Mouse (Mus musculus) ES-Bruce4 (cell line): ENCODE data around the gene Fam92b. TPM values are rescaled to one million over a fixed set of nuclear protein-coding genes. Genes with fewer than 3 reads are reported as not detected.

Experiments used
- H3K27ac ChIP-seq: 2 replicates; pipeline ENCODE4 v1.5.1; 2012; ENCODE audit warnings: low read length, inconsistent platforms; ENCODE audit not compliant: insufficient read depth
- H3K27me3 ChIP-seq: 2 replicates; pipeline ENCODE4 v1.6.1; 2012; ENCODE audit warnings: mild to moderate bottlenecking, low read length, inconsistent platforms; ENCODE audit not compliant: control insufficient read depth, poor library complexity, insufficient read depth, severe bottlenecking
- H3K36me3 ChIP-seq: 2 replicates; pipeline ENCODE4 v1.6.1; 2012; ENCODE audit warnings: inconsistent platforms, mild to moderate bottlenecking, low read length, moderate library complexity; ENCODE audit not compliant: control insufficient read depth, poor library complexity, insufficient read depth, severe bottlenecking
- H3K4me1 ChIP-seq: one replicate; pipeline ENCODE4 v1.8.1; 2011; ENCODE audit warnings: low read length; ENCODE audit not compliant: control insufficient read depth, insufficient read depth
- H3K4me3 ChIP-seq: 2 replicates; pipeline ENCODE4 v1.5.1; 2011; ENCODE audit warnings: low read depth, mild to moderate bottlenecking, low read length
- H3K9ac ChIP-seq: 2 replicates; pipeline ENCODE4 v1.6.1; 2012; ENCODE audit warnings: low read depth, mild to moderate bottlenecking, inconsistent platforms; ENCODE audit not compliant: poor library complexity, severe bottlenecking
- H3K9me3 ChIP-seq: replicated peaks from 2 replicates; pipeline ENCODE4 v1.6.1; 2012; ENCODE audit warnings: mild to moderate bottlenecking, low read length, inconsistent platforms; ENCODE audit not compliant: control insufficient read depth, poor library complexity, insufficient read depth, severe bottlenecking
- CTCF ChIP-seq: IDR thresholded peaks from one replicate; pipeline ENCODE4 v1.8.1; 2011; ENCODE audit warnings: low read depth, low read length
- EP300 ChIP-seq: IDR thresholded peaks from 2 replicates; pipeline ENCODE4 v1.6.1; 2011; ENCODE audit warnings: low read depth, low read length; ENCODE audit not compliant: insufficient read depth
- POLR2A ChIP-seq: IDR thresholded peaks from one replicate; pipeline ENCODE4 v1.8.1; 2011; ENCODE audit warnings: low read length; ENCODE audit not compliant: insufficient read depth
- polyA plus RNA-seq: library from polyadenylated mRNA; stranded (reverse); fragments of >200 nt; gene quantifications from 2 replicates; pipeline ENCODE4 v1.2.4, GENCODE M21; 2011; ENCODE audit warnings: low read depth; ENCODE audit not compliant: missing spikeins, insufficient read depth, insufficient read length

Gene Fam92b
- polyA plus RNA-seq, 1 experiment: not detected

DNA sequence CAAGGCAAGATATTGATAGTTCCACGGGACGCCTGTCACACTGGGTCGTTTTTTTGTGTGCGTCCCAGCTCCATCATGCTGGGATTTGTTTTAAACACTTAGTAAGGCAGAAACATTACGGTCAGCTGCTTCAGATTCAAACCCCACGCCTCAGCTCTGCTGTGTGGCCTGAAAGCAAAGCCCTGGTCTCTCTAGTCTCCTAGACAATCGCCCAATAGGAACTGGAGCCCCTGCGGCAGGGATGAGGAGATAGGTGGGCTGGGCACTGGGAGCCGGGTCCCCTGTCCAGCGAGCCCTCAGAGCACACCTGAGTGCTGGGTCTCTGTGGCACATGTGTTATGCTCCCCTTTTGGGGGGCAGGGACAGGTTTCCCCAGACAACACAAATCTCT, 853 bp upstream of the Fam92b start:
- TF ChIP-seq CTCF (no peak), POLR2A (no peak), EP300 (no peak)
- no peak overlapping the region for H3K4me3 ChIP-seq
- H3K36me3 ChIP-seq: no peaks in the 10 kb centered on the region
- H3K27me3 ChIP-seq: no peaks in the 10 kb centered on the region
- no peak overlapping the region for H3K9ac ChIP-seq
- H3K27ac ChIP-seq: no peak overlapping the region
- no peaks in the 10 kb centered on the region for H3K9me3 ChIP-seq
- H3K4me1 ChIP-seq: peaks cover 3% of the 10 kb centered on the region

GRCm38 (mm10) chr8:120176605-120177004, 661 bp downstream of the Fam92b start:
- TF ChIP-seq POLR2A: no peak
- no peak for TF ChIP-seq EP300
- TF ChIP-seq CTCF: no peak
- Histone ChIP-seq H3K4me1 (peaks cover 3% of the 10 kb centered on the region), H3K9me3 (no peaks in the 10 kb centered on the region), H3K9ac (no peak overlapping the region), H3K27ac (no peak overlapping the region), H3K27me3 (no peaks in the 10 kb centered on the region), H3K36me3 (no peaks in the 10 kb centered on the region), H3K4me3 (no peak overlapping the region)

DNA sequence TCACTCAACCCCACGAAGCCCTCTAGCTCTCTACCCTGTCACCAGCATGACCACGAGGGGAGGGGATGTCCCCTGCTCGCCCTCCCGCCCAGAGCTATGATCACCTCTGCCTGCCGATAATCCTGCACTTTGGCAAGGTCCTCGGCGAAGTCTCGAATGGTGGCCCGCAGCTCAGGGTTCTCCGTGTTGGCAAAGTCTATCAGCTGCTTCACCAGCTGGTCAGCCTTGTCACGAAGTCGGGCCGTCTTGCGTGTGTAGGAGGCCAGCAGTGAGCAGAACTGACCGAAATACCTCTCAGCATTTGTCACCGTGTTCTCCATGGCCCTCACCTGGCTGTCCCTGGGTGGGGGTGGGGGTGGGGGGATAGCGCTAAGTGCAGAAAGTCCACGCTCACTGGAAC, 2.7 kb downstream of the Fam92b start:
- Histone ChIP-seq H3K27ac (no peak overlapping the region), H3K4me1 (peaks cover 3% of the 10 kb centered on the region), H3K4me3 (no peak overlapping the region), H3K9ac (no peak overlapping the region), H3K9me3 (no peaks in the 10 kb centered on the region), H3K36me3 (no peaks in the 10 kb centered on the region), H3K27me3 (no peaks in the 10 kb centered on the region)
- TF ChIP-seq POLR2A (no peak), CTCF (no peak), EP300 (no peak)

- Histone ChIP-seq H3K27me3 (no peaks in the 10 kb centered on the region), H3K4me1 (peaks cover 3% of the 10 kb centered on the region)
- TF ChIP-seq POLR2A: no peak
- TF ChIP-seq CTCF: no peak
- no peak for TF ChIP-seq EP300
These were observed 4.1 kb downstream of the Fam92b start for GRCm38 (mm10) chr8:120173195-120173594.

GRCm38 (mm10) chr8:120169119-120169518, 8.1 kb downstream of the Fam92b start:
- TF ChIP-seq POLR2A (no peak), CTCF (no peak), EP300 (no peak)
- no peaks in the 10 kb centered on the region for H3K27me3 ChIP-seq
- no peak overlapping the region for H3K27ac ChIP-seq
- no peak overlapping the region for H3K9ac ChIP-seq
- no peaks in the 10 kb centered on the region for H3K4me1 ChIP-seq
- H3K36me3 ChIP-seq: no peaks in the 10 kb centered on the region
- H3K4me3 ChIP-seq: no peak overlapping the region
- no peaks in the 10 kb centered on the region for H3K9me3 ChIP-seq

More at GRCm38 (mm10) chr8:120173195-120173594, 4.1 kb downstream of the Fam92b start:
- Histone ChIP-seq H3K27ac (no peak overlapping the region), H3K36me3 (no peaks in the 10 kb centered on the region), H3K9me3 (no peaks in the 10 kb centered on the region), H3K4me3 (no peak overlapping the region), H3K9ac (no peak overlapping the region)

DNA sequence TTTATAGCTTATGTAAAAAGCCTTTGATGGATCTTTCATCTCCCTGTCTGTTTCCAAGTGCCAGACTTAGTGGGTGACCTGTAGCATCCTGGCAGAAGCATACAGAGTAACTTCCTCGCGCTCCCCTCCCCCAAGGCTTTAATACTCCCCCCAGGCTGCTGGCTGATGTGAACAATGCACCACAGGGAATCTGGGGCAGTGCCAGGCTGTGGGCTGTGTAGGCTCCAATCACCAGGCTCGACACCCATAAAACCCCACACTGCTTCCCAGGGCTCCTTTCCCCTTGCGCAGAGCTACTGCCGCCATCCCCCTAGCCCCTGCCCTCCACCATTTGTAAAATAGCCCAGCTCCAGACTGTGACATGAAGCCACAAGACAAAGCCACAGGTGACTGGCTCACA, 9.4 kb downstream of the Fam92b start:
- no peaks in the 10 kb centered on the region for H3K36me3 ChIP-seq
- H3K4me1 ChIP-seq: no peaks in the 10 kb centered on the region
- H3K27me3 ChIP-seq: no peaks in the 10 kb centered on the region
- TF ChIP-seq POLR2A (no peak), CTCF (no peak), EP300 (no peak)
- H3K4me3 ChIP-seq: no peak overlapping the region
- H3K27ac ChIP-seq: no peak overlapping the region
- no peak overlapping the region for H3K9ac ChIP-seq
- no peaks in the 10 kb centered on the region for H3K9me3 ChIP-seq
